Mouse (Mus musculus) heart, embryonic 14.5 days (tissue): ENCODE data around the gene Spata25. TPM values are rescaled to one million over a fixed set of nuclear protein-coding genes. Genes with fewer than 3 reads are reported as not detected.
"Not testable (repeated sequence)": the region's sequence is repeated elsewhere in the genome, so short reads cannot be mapped to it uniquely, and the experiment has no call there.

Experiments used
- ATAC-seq: fragments of 200-750 bp; cut with Nextera tagmentation; 2 replicates; pipeline ENCODE4 v1.8.0; 2017; ENCODE audit warnings: low read depth, moderate TSS enrichment; ENCODE audit not compliant: insufficient number of reproducible peaks, insufficient read depth, low FRiP score
- H3K27ac ChIP-seq, 2 experiments: fragments of 200-500 bp in 1 of 2; fragments of 300-500 bp in 1 of 2; sonication (generic) in 1 of 2; replicated peaks in 1 of 2; 2 replicates each; pipeline ENCODE4 v1.5.1; 2012 to 2014; ENCODE audit warnings: low read depth in 2 of 2, low read length in 2 of 2, control low read depth in 1 of 2, mild to moderate bottlenecking in 1 of 2, mixed read lengths in 1 of 2; ENCODE audit not compliant: control insufficient read depth in 1 of 2, insufficient read depth in 1 of 2
- H3K27me3 ChIP-seq: fragments of 300-500 bp; sonication (generic); 2 replicates; pipeline ENCODE4 v1.6.1; 2014; ENCODE audit warnings: mild to moderate bottlenecking, low read length, control low read depth; ENCODE audit not compliant: control insufficient read depth, insufficient read depth
- H3K36me3 ChIP-seq: fragments of 300-500 bp; sonication (generic); 2 replicates; pipeline ENCODE4 v1.6.1; 2014; ENCODE audit warnings: mild to moderate bottlenecking, control low read depth, low read length, mixed read lengths; ENCODE audit not compliant: control insufficient read depth, insufficient read depth
- H3K4me1 ChIP-seq, 2 experiments: fragments of 200-500 bp in 1 of 2; fragments of 300-500 bp in 1 of 2; sonication (generic) in 1 of 2; 2 replicates each; pipeline ENCODE4 v1.6.1; 2012 to 2014; ENCODE audit warnings: low read length in 2 of 2, control low read depth in 1 of 2, mixed read lengths in 1 of 2; ENCODE audit not compliant: control insufficient read depth in 2 of 2, insufficient read depth in 2 of 2
- H3K4me2 ChIP-seq: fragments of 300-500 bp; sonication (generic); 2 replicates; pipeline ENCODE4 v1.6.1; 2014; ENCODE audit warnings: mild to moderate bottlenecking, low read length
- H3K4me3 ChIP-seq, 2 experiments: fragments of 200-500 bp in 1 of 2; fragments of 300-500 bp in 1 of 2; sonication (generic) in 1 of 2; 2 replicates each; pipeline ENCODE4 v1.5.1; 2012 to 2014; ENCODE audit warnings: low read length in 2 of 2, mild to moderate bottlenecking in 2 of 2, control low read depth in 1 of 2, low read depth in 1 of 2, moderate library complexity in 1 of 2; ENCODE audit not compliant: control insufficient read depth in 1 of 2, insufficient read depth in 1 of 2
- H3K9ac ChIP-seq: fragments of 300-500 bp; sonication (generic); 2 replicates; pipeline ENCODE4 v1.6.1; 2014; ENCODE audit warnings: mild to moderate bottlenecking, low read length
- H3K9me3 ChIP-seq: fragments of 300-500 bp; sonication (generic); 2 replicates; pipeline ENCODE4 v1.6.1; 2016; ENCODE audit warnings: low read length, control low read depth; ENCODE audit not compliant: control insufficient read depth
- WGBS: fragments of 180-500 bp; shearing (Covaris S2); extraction: QIAGEN DNeasy Blood & Tissue Kit; methylation state at CpG from one replicate; pipeline ENCODE4 v1.1.7; 2014; 5-methylcytosine and 5-hydroxymethylcytosine counted together
- polyA plus RNA-seq: library from polyadenylated mRNA; unstranded; fragments of >200 nt; fragmentation: Nextera tagmentation; extraction: Ambion mirVana; gene quantifications from 2 replicates; pipeline ENCODE4 v1.2.1, GENCODE M21; 2014

Spata25 gene
- polyA plus RNA-seq, 1 experiment from 2014 or later, result not detected

GRCm38 (mm10) chr2:164867566-164867965, 39.2 kb upstream of the Spata25 start:
- 93% methylated on average over 7 of the region's 7 CpGs for WGBS
- H3K4me3 ChIP-seq, result no peak overlapping the region

GRCm38 (mm10) chr2:164866741-164867551, 38.6 kb upstream of the Spata25 start:
- ATAC-seq, result peak; percentile 88
- H3K4me3 ChIP-seq, result no peak overlapping the region
- peaks cover 16 to 17% of the 10 kb centered on the region in 2 experiments for H3K4me1 ChIP-seq
- H3K9me3 ChIP-seq, result peaks cover 7% of the 10 kb centered on the region
- no peaks in the 10 kb centered on the region for H3K36me3 ChIP-seq
- peak overlapping the region; percentile 96 to 99 for H3K27ac ChIP-seq
- peak overlapping the region; percentile 32; the same call in 1 of the 2 replicates for H3K4me2 ChIP-seq
- peak overlapping the region; percentile 52; the same call in 1 of the 2 replicates for H3K9ac ChIP-seq
- no peaks in the 10 kb centered on the region for H3K27me3 ChIP-seq
- WGBS, result 14% methylated on average over 16 of the region's 16 CpGs

More at GRCm38 (mm10) chr2:164867566-164867965, 39.2 kb upstream of the Spata25 start:
- ATAC-seq, result no peak
- Histone ChIP-seq H3K9ac (no peak overlapping the region), H3K36me3 (no peaks in the 10 kb centered on the region), H3K4me2 (no peak overlapping the region), H3K27ac (peak overlapping the region; percentile 96 to 99), H3K9me3 (peaks cover 7% of the 10 kb centered on the region), H3K27me3 (no peaks in the 10 kb centered on the region), H3K4me1 (peaks cover 13 to 14% of the 10 kb centered on the region in 2 experiments)

DNA sequence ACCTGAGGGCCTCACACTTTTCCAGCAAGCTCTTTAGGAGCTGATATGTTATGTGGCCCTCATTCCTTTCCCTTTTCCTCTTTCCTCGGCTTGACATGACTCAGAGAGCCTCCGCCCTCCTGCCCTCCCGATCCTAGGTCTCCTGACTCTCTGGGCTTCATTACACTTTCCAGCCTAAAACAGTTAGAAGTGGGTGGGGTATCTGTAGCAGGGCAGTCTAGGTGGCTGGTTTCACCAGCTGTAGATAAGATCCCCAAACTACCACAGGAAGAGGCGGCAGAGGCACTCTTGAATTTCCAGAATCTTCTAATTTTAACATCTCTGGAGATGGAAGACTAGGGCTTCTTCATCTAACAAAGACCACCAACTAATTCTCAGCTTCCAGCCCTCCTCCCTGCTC, 36.3 kb upstream of the Spata25 start:
- Histone ChIP-seq H3K4me1 (peaks cover 20 to 25% of the 10 kb centered on the region in 2 experiments), H3K27ac (no peak overlapping the region), H3K27me3 (0 out of 2 replicates have a peak, but pooled peaks cover 1% of the 10 kb centered on the region), H3K9me3 (peaks cover 7% of the 10 kb centered on the region), H3K9ac (no peak overlapping the region), H3K4me3 (no peak overlapping the region), H3K36me3 (no peaks in the 10 kb centered on the region), H3K4me2 (no peak overlapping the region)
- 53% methylated on average over 4 of the region's 4 CpGs for WGBS
- no peak for ATAC-seq

DNA sequence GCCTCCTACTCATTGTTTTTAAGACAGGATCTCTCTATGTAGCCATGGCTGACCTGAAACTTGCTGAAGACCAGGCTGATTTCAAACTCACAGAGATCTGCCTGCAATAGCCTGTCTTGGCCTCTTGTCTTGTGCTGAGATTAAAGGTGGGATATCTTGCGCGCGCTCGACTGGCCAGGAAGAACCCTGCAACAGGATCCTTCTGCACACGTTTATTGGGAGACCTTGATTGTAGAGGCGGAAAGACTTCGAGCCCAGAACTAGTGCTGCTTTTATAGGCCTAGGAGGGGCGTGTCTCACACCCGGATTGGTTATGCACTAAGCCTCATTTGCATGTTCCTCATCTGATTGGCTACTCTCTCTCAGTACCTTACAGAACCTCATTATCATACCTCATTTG, 35.1 kb upstream of the Spata25 start:
- H3K36me3 ChIP-seq, H3K9ac ChIP-seq, H3K27ac ChIP-seq, H3K4me2 ChIP-seq, H3K9me3 ChIP-seq, ATAC-seq, H3K4me3 ChIP-seq: not testable (repeated sequence)
- Histone ChIP-seq H3K4me1 (peaks cover 20 to 25% of the 10 kb centered on the region in 2 experiments), H3K27me3 (peaks cover 11% of the 10 kb centered on the region)
- WGBS, result 97% methylated on average over 7 of the region's 9 CpGs

DNA sequence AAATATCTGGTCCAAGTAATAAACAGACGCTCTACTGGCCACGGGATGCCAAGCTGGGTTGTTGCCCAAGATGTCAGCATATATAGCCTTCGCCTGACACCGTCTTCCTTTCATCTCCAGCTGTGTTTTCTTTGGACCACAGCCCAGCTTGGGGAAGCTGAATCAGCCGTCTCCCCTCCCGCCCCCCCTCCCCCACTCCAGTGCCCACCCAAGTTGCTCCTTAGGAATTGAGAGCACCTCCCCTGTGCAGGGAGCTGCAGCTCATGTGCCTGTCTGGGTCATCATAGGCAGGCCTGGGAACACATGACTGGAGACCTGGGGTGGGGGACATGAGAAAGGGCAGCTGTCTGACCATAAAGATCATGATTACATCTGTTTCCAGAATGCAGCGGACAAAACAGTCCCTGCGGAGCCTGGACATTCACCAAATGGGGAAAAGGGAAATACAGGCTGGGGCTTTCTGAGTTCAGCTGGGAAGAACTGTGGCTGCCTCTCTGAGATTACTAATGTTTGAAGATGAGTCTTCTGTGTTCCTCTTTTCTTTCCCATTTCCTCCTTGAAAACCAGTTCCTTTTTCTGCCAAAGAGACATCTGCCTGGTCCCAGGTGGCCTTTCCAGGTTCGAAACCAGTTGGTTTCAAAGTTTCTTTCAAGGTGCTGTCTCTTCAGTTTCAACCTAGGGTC, 34.0 kb upstream of the Spata25 start:
- H3K27ac ChIP-seq, result peak overlapping the region; percentile 34 to 56; a peak in 2 of 4 replicates
- no peak overlapping the region for H3K9ac ChIP-seq
- H3K9me3 ChIP-seq, result no peaks in the 10 kb centered on the region
- no peaks in the 10 kb centered on the region for H3K36me3 ChIP-seq
- peaks cover 24 to 25% of the 10 kb centered on the region in 2 experiments for H3K4me1 ChIP-seq
- WGBS, result 46% methylated on average over 9 of the region's 9 CpGs
- H3K4me2 ChIP-seq, result 0 out of 2 replicates have a peak overlapping the region, but pooled peaks have one; percentile 17
- H3K27me3 ChIP-seq, result peaks cover 21% of the 10 kb centered on the region
- H3K4me3 ChIP-seq, result no peak overlapping the region
- peak; percentile 34; the same call in 1 of the 2 replicates for ATAC-seq

- Histone ChIP-seq H3K9me3 (no peaks in the 10 kb centered on the region), H3K4me2 (no peak overlapping the region), H3K27ac (no peak overlapping the region), H3K36me3 (no peaks in the 10 kb centered on the region), H3K4me1 (peaks cover 22 to 27% of the 10 kb centered on the region in 2 experiments), H3K4me3 (no peak overlapping the region), H3K27me3 (peaks cover 33% of the 10 kb centered on the region), H3K9ac (no peak overlapping the region)
- no peak for ATAC-seq
- WGBS, result 66% methylated on average over 4 of the region's 4 CpGs
These were observed 32.8 kb upstream of the Spata25 start for GRCm38 (mm10) chr2:164861094-164861493.

GRCm38 (mm10) chr2:164859640-164860432, 31.5 kb upstream of the Spata25 start:
- H3K4me1 ChIP-seq, result peaks cover 22 to 27% of the 10 kb centered on the region in 2 experiments
- H3K36me3 ChIP-seq, result no peaks in the 10 kb centered on the region
- H3K9ac ChIP-seq, result no peak overlapping the region
- 62% methylated on average over 9 of the region's 9 CpGs for WGBS
- ATAC-seq, result no peak
- peaks cover 45% of the 10 kb centered on the region for H3K27me3 ChIP-seq
- no peak overlapping the region for H3K27ac ChIP-seq
- no peaks in the 10 kb centered on the region for H3K9me3 ChIP-seq
- H3K4me3 ChIP-seq, result no peak overlapping the region
- no peak overlapping the region for H3K4me2 ChIP-seq
